13 mouse cellular contexts compared by ENCODE assay signal in the genomic region with DNA sequence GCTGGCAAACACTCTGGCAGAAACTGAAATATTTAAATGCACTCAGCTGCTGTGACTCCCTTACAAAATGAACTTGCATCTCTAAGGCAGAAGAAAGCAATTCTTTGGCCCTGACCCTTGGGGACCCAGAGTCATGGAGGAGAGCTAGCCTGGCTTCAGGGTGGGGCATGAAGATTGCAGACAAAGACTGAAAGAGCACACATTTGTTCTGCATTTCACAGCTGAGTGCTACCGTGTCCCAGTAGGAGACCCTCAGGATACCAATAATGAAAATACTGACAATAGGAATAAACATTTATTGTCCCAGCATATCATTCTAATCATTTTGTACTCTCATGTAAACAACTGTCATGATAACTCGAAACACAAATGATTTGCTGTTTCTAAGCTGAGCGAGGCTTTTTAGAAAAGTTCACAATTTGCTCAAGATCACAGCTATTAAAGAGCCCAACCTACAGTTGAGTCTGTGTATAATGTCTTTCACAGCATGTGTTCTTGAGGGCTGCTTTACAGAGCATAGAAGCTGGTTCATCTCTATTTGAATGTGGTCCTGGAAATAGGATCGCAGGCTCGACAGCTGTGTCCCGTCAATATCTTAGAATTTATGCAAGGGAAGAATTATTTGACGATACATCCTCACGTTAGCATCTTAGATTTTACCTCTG.
"Had no signal": no experiment of that assay in that cellular context is flagged by ENCODE, and none has a peak within 500 bp of the region (broad histone marks: within the 10 kb centered on the region; RNA-seq: fewer than 3 reads in every experiment).

No protein-coding gene starts in this region.

- H3K9me3 ChIP-seq: limb, embryonic 15.5 days; neural tube, embryonic 12.5 days had no signal

- H3K4me2 ChIP-seq: limb, embryonic 15.5 days; liver, embryonic 12.5 days; neural tube, embryonic 12.5 days had no signal

- DNase-seq: kidney, adult 8-10 months; kidney, postnatal 25 days; lung, postnatal 14 days; right cerebral cortex, adult 18-20 months; right cerebral cortex, postnatal 25 days; thymus, adult 18-20 months; thymus, postnatal 14 days had no signal

- H3K27me3 ChIP-seq: liver, embryonic 12.5 days; neural tube, embryonic 12.5 days had no signal

- H3K4me1 ChIP-seq: limb, embryonic 15.5 days; liver, embryonic 12.5 days had no signal

- H3K27ac ChIP-seq: limb, embryonic 15.5 days; liver, embryonic 12.5 days; neural tube, embryonic 12.5 days had no signal

- H3K4me3 ChIP-seq: limb, embryonic 15.5 days; liver, embryonic 12.5 days; myocyte; neural tube, embryonic 12.5 days had no signal

- ATAC-seq: inflammation-experienced regulatory T-cells, adult 6 months; intestine, postnatal 0 days; liver, embryonic 12.5 days had no signal

- H3K36me3 ChIP-seq: limb, embryonic 15.5 days; liver, embryonic 12.5 days; neural tube, embryonic 12.5 days had no signal

- H3K9ac ChIP-seq: limb, embryonic 15.5 days; liver, embryonic 12.5 days; neural tube, embryonic 12.5 days had no signal
